Mouse (Mus musculus): Measurements from ENCODE around the gene Ntrk2.

DNA sequence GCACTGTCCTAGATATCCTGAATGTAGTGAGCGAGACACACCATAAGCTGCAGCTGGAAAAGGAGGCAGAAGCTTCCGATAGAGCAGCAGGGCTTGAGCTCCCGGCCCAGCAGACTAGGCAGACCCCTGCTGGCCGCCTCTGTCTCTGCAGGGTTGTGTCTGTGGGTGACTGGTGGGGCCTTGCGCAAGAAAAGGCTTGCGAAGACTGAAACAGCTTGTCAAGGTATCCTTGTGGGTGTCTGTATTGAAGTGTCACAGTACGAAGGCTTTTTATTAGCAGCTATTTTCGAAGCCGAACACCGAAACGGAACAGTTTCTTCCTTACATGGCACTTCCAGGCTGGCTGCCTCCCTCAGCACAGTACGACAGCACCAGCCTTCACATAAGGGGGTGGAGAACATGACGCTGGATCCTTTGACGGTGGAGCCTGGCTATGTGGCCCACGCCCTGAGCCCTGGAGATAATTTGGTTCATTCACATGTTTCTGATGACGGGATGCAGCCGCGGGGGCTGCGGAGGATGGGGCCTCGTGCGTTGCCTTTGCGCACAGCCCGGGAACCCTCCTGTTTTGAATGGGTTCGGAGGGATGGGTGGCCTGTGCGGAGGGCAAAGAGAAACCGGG lies 267.4 kb downstream of the Ntrk2 start:
- TF ChIP-seq POLR2A (IDR thresholded peaks at IDR 0.05; ENCODE audit: borderline replicate concordance, extremely low read depth, insufficient read depth, insufficient read length, poor library complexity, severe bottlenecking) (no peak), CTCF (IDR thresholded peaks at IDR 0.05; ENCODE audit: borderline replicate concordance, extremely low read depth, insufficient read depth, insufficient read length) (peak; percentile 96)
